Comparison of ENCODE assay signal across 26 mouse cellular contexts in the genomic region with DNA sequence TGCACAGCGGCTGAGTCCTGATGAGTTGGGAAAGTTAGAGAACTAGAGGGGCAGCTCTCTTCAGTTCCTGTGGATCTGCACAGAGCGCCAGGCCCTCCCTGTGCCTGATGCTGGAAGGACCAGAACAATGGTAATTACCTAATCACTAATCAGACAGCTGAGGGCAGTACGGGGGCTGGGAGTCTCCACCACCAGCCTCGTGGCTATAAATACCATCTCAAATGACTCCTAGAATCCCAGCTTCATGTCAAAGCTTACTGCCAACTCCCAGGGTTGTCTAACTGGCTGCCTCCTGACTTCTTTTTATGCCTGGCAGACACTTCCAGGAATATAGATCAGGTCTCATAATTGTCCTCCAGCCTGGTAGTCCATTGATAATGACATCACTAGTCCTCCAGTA. TPM values are rescaled to one million over a fixed set of nuclear protein-coding genes. Genes with fewer than 3 reads are reported as not detected.
DNase-seq lines count a peak whose midpoint lies in the region; ATAC-seq and TF ChIP-seq lines count a peak whose summit lies in the region.
"Had no signal": no experiment of that assay in that cellular context is flagged by ENCODE, and none has a peak within 500 bp of the region (broad histone marks: within the 10 kb centered on the region; RNA-seq: fewer than 3 reads in every experiment).

No protein-coding gene starts in this region.

- H3K27ac ChIP-seq in gastrocnemius, adult 2 months: peak overlapping the region; percentile 72
- H3K27ac ChIP-seq in hindbrain, embryonic 10.5 days: peak overlapping the region; percentile 23; the same call in 1 of the 2 replicates
- H3K27ac ChIP-seq in hindbrain, embryonic 16.5 days (ENCODE audit: low read depth, low read length): no peak overlapping the region
- peak overlapping the region; percentile 71 for H3K27ac ChIP-seq in heart, embryonic 12.5 days (ENCODE audit: poor library complexity, severe bottlenecking)
- H3K27ac ChIP-seq in forebrain, embryonic 15.5 days (replicated peaks): no peak overlapping the region
- H3K27ac ChIP-seq: forebrain, embryonic 12.5 days; hindbrain, embryonic 15.5 days; intestine, embryonic 15.5 days; limb, embryonic 12.5 days; liver, embryonic 12.5 days; midbrain, embryonic 12.5 days; neural tube, embryonic 13.5 days; stomach, embryonic 15.5 days had no signal

- peaks cover 7% of the 10 kb centered on the region for H3K4me1 ChIP-seq in hindbrain, embryonic 10.5 days (replicated peaks)
- H3K4me1 ChIP-seq in hindbrain, embryonic 16.5 days (ENCODE audit: control insufficient read depth, insufficient read depth, low read depth, low read length): peaks cover 5% of the 10 kb centered on the region
- H3K4me1 ChIP-seq in heart, embryonic 12.5 days (replicated peaks): peaks cover 13% of the 10 kb centered on the region
- peaks cover 6% of the 10 kb centered on the region for H3K4me1 ChIP-seq in forebrain, embryonic 15.5 days
- H3K4me1 ChIP-seq: stomach, embryonic 15.5 days had no signal

- intact Hi-C loops in gastrocnemius, adult 2 months (cut with DNase I): no loop called here
- intact Hi-C loops in heart, postnatal 10 days (cut with DNase I): no loop called here

- no peaks in the 10 kb centered on the region for H3K9me3 ChIP-seq in hindbrain, embryonic 10.5 days
- no peaks in the 10 kb centered on the region for H3K9me3 ChIP-seq in hindbrain, embryonic 16.5 days (ENCODE audit: control insufficient read depth, low read length)
- H3K9me3 ChIP-seq in heart, embryonic 12.5 days (replicated peaks): no peaks in the 10 kb centered on the region
- H3K9me3 ChIP-seq in forebrain, embryonic 15.5 days: no peaks in the 10 kb centered on the region
- H3K9me3 ChIP-seq: forebrain, embryonic 12.5 days; hindbrain, embryonic 15.5 days; intestine, embryonic 15.5 days; limb, embryonic 12.5 days; liver, embryonic 12.5 days; midbrain, embryonic 12.5 days; neural tube, embryonic 13.5 days; stomach, embryonic 15.5 days had no signal

- no peak for ATAC-seq in hindbrain, embryonic 16.5 days
- no peak for ATAC-seq in heart, embryonic 12.5 days (ENCODE audit: insufficient number of reproducible peaks, low FRiP score)
- ATAC-seq in forebrain, embryonic 15.5 days (replicated peaks): no peak
- no peak for ATAC-seq in activated CD4-positive, CD25-positive, alpha-beta regulatory T cell, adult 4 months
- ATAC-seq: intestine, embryonic 15.5 days; liver, embryonic 12.5 days had no signal

- H3K4me2 ChIP-seq in hindbrain, embryonic 16.5 days (ENCODE audit: low read length): no peak overlapping the region
- H3K4me2 ChIP-seq in heart, embryonic 12.5 days: no peak overlapping the region
- H3K4me2 ChIP-seq in forebrain, embryonic 15.5 days (replicated peaks): no peak overlapping the region
- H3K4me2 ChIP-seq: forebrain, embryonic 12.5 days; hindbrain, embryonic 15.5 days; intestine, embryonic 15.5 days; limb, embryonic 12.5 days; liver, embryonic 12.5 days; midbrain, embryonic 12.5 days; neural tube, embryonic 13.5 days; stomach, embryonic 15.5 days had no signal

- no peak for TF ChIP-seq CTCF in gastrocnemius, adult 2 months (IDR thresholded peaks at IDR 0.05)

- H3K36me3 ChIP-seq in hindbrain, embryonic 10.5 days: no peaks in the 10 kb centered on the region
- H3K36me3 ChIP-seq in hindbrain, embryonic 16.5 days (ENCODE audit: control insufficient read depth, insufficient read depth, low read length): no peaks in the 10 kb centered on the region
- no peaks in the 10 kb centered on the region for H3K36me3 ChIP-seq in heart, embryonic 12.5 days
- no peaks in the 10 kb centered on the region for H3K36me3 ChIP-seq in forebrain, embryonic 15.5 days
- H3K36me3 ChIP-seq: forebrain, embryonic 12.5 days; hindbrain, embryonic 15.5 days; intestine, embryonic 15.5 days; limb, embryonic 12.5 days; liver, embryonic 12.5 days; midbrain, embryonic 12.5 days; neural tube, embryonic 13.5 days; stomach, embryonic 15.5 days had no signal

- DNase-seq in gastrocnemius, adult 2 months: no peak
- no peak for DNase-seq in gastrocnemius, postnatal 25 days
- no peak for DNase-seq in hindbrain, embryonic 10.5 days (ENCODE audit: low spot score)
- DNase-seq in heart, postnatal 10 days: peak; percentile 51 to 57
- DNase-seq: adrenal gland, postnatal 36 days; cerebellum, adult 11 months; cerebellum, adult 9-11 months; kidney, adult 9 months; kidney, postnatal 14 days; layer of hippocampus, postnatal 36 days; lung, adult 18-20 months; lung, postnatal 10 days; thymus, postnatal 4 days had no signal

- no peak overlapping the region for H3K9ac ChIP-seq in hindbrain, embryonic 16.5 days (ENCODE audit: low read depth, low read length)
- H3K9ac ChIP-seq in heart, embryonic 12.5 days: peak overlapping the region; percentile 0; the same call in 1 of the 2 replicates
- no peak overlapping the region for H3K9ac ChIP-seq in forebrain, embryonic 15.5 days (replicated peaks)
- H3K9ac ChIP-seq: forebrain, embryonic 12.5 days; hindbrain, embryonic 15.5 days; intestine, embryonic 15.5 days; limb, embryonic 12.5 days; liver, embryonic 12.5 days; midbrain, embryonic 12.5 days; neural tube, embryonic 13.5 days; stomach, embryonic 15.5 days had no signal

- H3K27me3 ChIP-seq in hindbrain, embryonic 10.5 days (ENCODE audit: insufficient read depth, poor library complexity, severe bottlenecking): no peaks in the 10 kb centered on the region
- H3K27me3 ChIP-seq in hindbrain, embryonic 16.5 days (replicated peaks; ENCODE audit: control insufficient read depth, insufficient read depth, low read length): no peaks in the 10 kb centered on the region
- no peaks in the 10 kb centered on the region for H3K27me3 ChIP-seq in heart, embryonic 12.5 days (replicated peaks)
- no peaks in the 10 kb centered on the region for H3K27me3 ChIP-seq in forebrain, embryonic 15.5 days
- H3K27me3 ChIP-seq: forebrain, embryonic 12.5 days; hindbrain, embryonic 15.5 days; intestine, embryonic 15.5 days; limb, embryonic 12.5 days; liver, embryonic 12.5 days; midbrain, embryonic 12.5 days; neural tube, embryonic 13.5 days; stomach, embryonic 15.5 days had no signal

- WGBS in hindbrain, embryonic 10.5 days: 53% methylated on average over 4 of the region's 4 CpGs
- 35% methylated on average over 4 of the region's 4 CpGs for WGBS in hindbrain, embryonic 16.5 days
- WGBS in heart, embryonic 12.5 days: 27% methylated on average over 4 of the region's 4 CpGs
- 28% methylated on average over 4 of the region's 4 CpGs for WGBS in forebrain, embryonic 15.5 days

- no peak overlapping the region for H3K4me3 ChIP-seq in gastrocnemius, adult 2 months
- no peak overlapping the region for H3K4me3 ChIP-seq in hindbrain, embryonic 10.5 days
- H3K4me3 ChIP-seq in hindbrain, embryonic 16.5 days (ENCODE audit: low read length): no peak overlapping the region
- H3K4me3 ChIP-seq in heart, embryonic 12.5 days: no peak overlapping the region
- H3K4me3 ChIP-seq in forebrain, embryonic 15.5 days: no peak overlapping the region
- H3K4me3 ChIP-seq: erythroblast, embryonic 14.5 days; forebrain, embryonic 12.5 days; hindbrain, embryonic 15.5 days; intestine, embryonic 15.5 days; limb, embryonic 12.5 days; liver, embryonic 12.5 days; midbrain, embryonic 12.5 days; neural tube, embryonic 13.5 days; stomach, embryonic 15.5 days had no signal

RNA-seq across cellular contexts. Expression of a gene that starts 4.9 kb away (rescaled TPM):
- total RNA-seq in gastrocnemius, adult 2 months (2021): 100 to 1,000 TPM in 1 of 2 experiments, 10 to 100 TPM in 1; 89.9 to 125 TPM
- total RNA-seq in gastrocnemius, postnatal 25 days (2021): 10 to 100 TPM; 86.5 to 95.6 TPM
- 372 and 451 TPM in 2 replicates for polyA plus RNA-seq in hindbrain, embryonic 10.5 days (2016; fragmentation: Nextera tagmentation; extraction: Ambion mirVana)
- polyA plus RNA-seq in hindbrain, embryonic 16.5 days (2015; fragmentation: Nextera tagmentation; extraction: Ambion mirVana): 214 and 236 TPM in 2 replicates
- 228 and 236 TPM in 2 replicates for polyA plus RNA-seq in heart, embryonic 12.5 days (2016; fragmentation: Nextera tagmentation; extraction: Ambion mirVana)
- 100 to 1,000 TPM; 104 to 117 TPM for total RNA-seq in heart, postnatal 10 days (2021)
- 243 and 245 TPM in 2 replicates for polyA plus RNA-seq in forebrain, embryonic 15.5 days (2015; fragmentation: Nextera tagmentation; extraction: Ambion mirVana)
- 100 to 1,000 TPM; 105 to 165 TPM for polyA plus RNA-seq in activated CD4-positive, CD25-positive, alpha-beta regulatory T cell, adult 4 months (2017; shearing (Covaris generic))

RNA-seq across cellular contexts. Expression of a gene that starts 11.9 kb away (rescaled TPM):
- 100 to 1,000 TPM; 261 to 294 TPM for total RNA-seq in gastrocnemius, adult 2 months (2021)
- total RNA-seq in gastrocnemius, postnatal 25 days (2021): 100 to 1,000 TPM; 227 to 252 TPM
- polyA plus RNA-seq in hindbrain, embryonic 10.5 days (2016; fragmentation: Nextera tagmentation; extraction: Ambion mirVana): 2.9 and 3.4 TPM in 2 replicates
- polyA plus RNA-seq in hindbrain, embryonic 16.5 days (2015; fragmentation: Nextera tagmentation; extraction: Ambion mirVana): 6.3 and 7.1 TPM in 2 replicates
- polyA plus RNA-seq in heart, embryonic 12.5 days (2016; fragmentation: Nextera tagmentation; extraction: Ambion mirVana): 29.0 and 30.0 TPM in 2 replicates
- total RNA-seq in heart, postnatal 10 days (2021): 100 to 1,000 TPM; 168 to 172 TPM
- 5.8 and 6.0 TPM in 2 replicates for polyA plus RNA-seq in forebrain, embryonic 15.5 days (2015; fragmentation: Nextera tagmentation; extraction: Ambion mirVana)
- 1 to 10 TPM in 1 of 2 experiments, under 1 TPM in 1; 0.82 to 2.6 TPM for polyA plus RNA-seq in activated CD4-positive, CD25-positive, alpha-beta regulatory T cell, adult 4 months (2017; shearing (Covaris generic))

RNA-seq across cellular contexts. Expression of a gene that starts 25.4 kb away (rescaled TPM):
- under 1 TPM; 0.71 to 0.86 TPM for total RNA-seq in gastrocnemius, adult 2 months (2021)
- 1 to 10 TPM in 1 of 2 experiments, under 1 TPM in 1; 0.84 to 1.2 TPM for total RNA-seq in gastrocnemius, postnatal 25 days (2021)
- 8.7 and 10.1 TPM in 2 replicates for polyA plus RNA-seq in hindbrain, embryonic 10.5 days (2016; fragmentation: Nextera tagmentation; extraction: Ambion mirVana)
- polyA plus RNA-seq in hindbrain, embryonic 16.5 days (2015; fragmentation: Nextera tagmentation; extraction: Ambion mirVana): 4.0 and 5.7 TPM in 2 replicates
- polyA plus RNA-seq in heart, embryonic 12.5 days (2016; fragmentation: Nextera tagmentation; extraction: Ambion mirVana): 9.3 and 11.7 TPM in 2 replicates
- total RNA-seq in heart, postnatal 10 days (2021): 1 to 10 TPM; 5.2 to 6.6 TPM
- polyA plus RNA-seq in forebrain, embryonic 15.5 days (2015; fragmentation: Nextera tagmentation; extraction: Ambion mirVana): 3.6 and 3.7 TPM in 2 replicates
- polyA plus RNA-seq in activated CD4-positive, CD25-positive, alpha-beta regulatory T cell, adult 4 months (2017; shearing (Covaris generic)): 100 to 1,000 TPM; 208 to 288 TPM

RNA-seq across cellular contexts. Expression of a gene that starts 48.8 kb away (rescaled TPM):
- 10 to 100 TPM; 22.5 to 26.1 TPM for total RNA-seq in gastrocnemius, adult 2 months (2021)
- total RNA-seq in gastrocnemius, postnatal 25 days (2021): 10 to 100 TPM; 21.5 to 24.5 TPM
- polyA plus RNA-seq in hindbrain, embryonic 10.5 days (2016; fragmentation: Nextera tagmentation; extraction: Ambion mirVana): 9.9 and 13.5 TPM in 2 replicates
- polyA plus RNA-seq in hindbrain, embryonic 16.5 days (2015; fragmentation: Nextera tagmentation; extraction: Ambion mirVana): 22.7 and 25.3 TPM in 2 replicates
- polyA plus RNA-seq in heart, embryonic 12.5 days (2016; fragmentation: Nextera tagmentation; extraction: Ambion mirVana): 13.3 and 14.3 TPM in 2 replicates
- 10 to 100 TPM; 21.2 to 21.9 TPM for total RNA-seq in heart, postnatal 10 days (2021)
- 14.8 and 16.0 TPM in 2 replicates for polyA plus RNA-seq in forebrain, embryonic 15.5 days (2015; fragmentation: Nextera tagmentation; extraction: Ambion mirVana)
- polyA plus RNA-seq in activated CD4-positive, CD25-positive, alpha-beta regulatory T cell, adult 4 months (2017; shearing (Covaris generic)): 1 to 10 TPM; 4.5 to 7.3 TPM

RNA-seq across cellular contexts. Expression of a gene that starts 48.8 kb away (rescaled TPM):
- 10 to 100 TPM; 12.8 to 15.9 TPM for total RNA-seq in gastrocnemius, adult 2 months (2021)
- 10 to 100 TPM; 15.6 to 17.2 TPM for total RNA-seq in gastrocnemius, postnatal 25 days (2021)
- polyA plus RNA-seq in hindbrain, embryonic 10.5 days (2016; fragmentation: Nextera tagmentation; extraction: Ambion mirVana): 20.6 and 23.2 TPM in 2 replicates
- polyA plus RNA-seq in hindbrain, embryonic 16.5 days (2015; fragmentation: Nextera tagmentation; extraction: Ambion mirVana): 20.6 and 21.8 TPM in 2 replicates
- 22.4 and 23.6 TPM in 2 replicates for polyA plus RNA-seq in heart, embryonic 12.5 days (2016; fragmentation: Nextera tagmentation; extraction: Ambion mirVana)
- 10 to 100 TPM; 27.3 to 29.7 TPM for total RNA-seq in heart, postnatal 10 days (2021)
- 18.1 and 18.2 TPM in 2 replicates for polyA plus RNA-seq in forebrain, embryonic 15.5 days (2015; fragmentation: Nextera tagmentation; extraction: Ambion mirVana)
- 10 to 100 TPM; 29.8 to 33.4 TPM for polyA plus RNA-seq in activated CD4-positive, CD25-positive, alpha-beta regulatory T cell, adult 4 months (2017; shearing (Covaris generic))

Comparison
In these comparisons a context has a peak if more than half of its experiments do, and no peak if none do; other contexts are left out.
1. H3K27ac ChIP-seq: peak in gastrocnemius, adult 2 months (single experiment), hindbrain, embryonic 10.5 days (single experiment) and heart, embryonic 12.5 days (single experiment); none in hindbrain, embryonic 16.5 days (single experiment) and forebrain, embryonic 15.5 days (single experiment).
2. DNase-seq: peak in heart, postnatal 10 days (2 of 2); none in gastrocnemius, adult 2 months (single experiment), gastrocnemius, postnatal 25 days (single experiment) and hindbrain, embryonic 10.5 days (single experiment).
3. RNA of a gene that starts 25.4 kb away (polyA plus RNA-seq): 208 to 288 TPM in activated CD4-positive, CD25-positive, alpha-beta regulatory T cell, adult 4 months; 8.7 to 10.1 TPM in hindbrain, embryonic 10.5 days, 9.3 to 11.7 TPM in heart, embryonic 12.5 days, 4.0 to 5.7 TPM in hindbrain, embryonic 16.5 days and 3.6 to 3.7 TPM in forebrain, embryonic 15.5 days; every median in the first group is over 10 times any median in the second.